Mouse (Mus musculus) cerebellum, adult 8-10 months (tissue): ENCODE measurements at regions not wholly inside any gene's neighbourhood (a gene's known extent, or its start where the extent isn't known, plus 50 kb on each side); places are given as distances from the start of the nearest gene placed in this dataset.
A peak's percentile ranks its signal among the peaks of the same experiment; 100 is the strongest.

Experiments
- DNase-seq: peaks from one replicate; pipeline ENCODE4 v3.0.0; 2022

GRCm38 (mm10) chr3:52158788-52159260, 53.9 kb upstream of the Maml3 start:
- DNase-seq: no peak

GRCm38 (mm10) chr3:52161688-52162087, 56.8 kb upstream of the Maml3 start:
- DNase-seq: no peak

- DNase-seq: no peak
These were observed 59.1 kb upstream of the Maml3 start for GRCm38 (mm10) chr3:52163990-52164389.

GRCm38 (mm10) chr3:52167420-52167819, 62.5 kb upstream of the Maml3 start:
- DNase-seq: no peak

- no peak for DNase-seq
These were observed 66.0 kb upstream of the Maml3 start for GRCm38 (mm10) chr3:52170847-52171246.

GRCm38 (mm10) chr3:52171303-52171702, 66.4 kb upstream of the Maml3 start:
- no peak for DNase-seq

GRCm38 (mm10) chr3:52173490-52173889, 68.6 kb upstream of the Maml3 start:
- DNase-seq: no peak

GRCm38 (mm10) chr3:52176108-52176507, 71.2 kb upstream of the Maml3 start:
- no peak for DNase-seq

- no peak for DNase-seq
These were observed 74.0 kb upstream of the Maml3 start for GRCm38 (mm10) chr3:52178851-52179250.

- DNase-seq: peak; percentile 30
These were observed 74.8 kb upstream of the Maml3 start for GRCm38 (mm10) chr3:52179686-52180085.

GRCm38 (mm10) chr3:52180306-52180705, 75.4 kb upstream of the Maml3 start:
- no peak for DNase-seq

GRCm38 (mm10) chr3:52180785-52181184, 75.9 kb upstream of the Maml3 start:
- DNase-seq: peak; percentile 82

GRCm38 (mm10) chr3:52181326-52182101, 76.6 kb upstream of the Maml3 start:
- no peak for DNase-seq

GRCm38 (mm10) chr3:52184241-52184640, 79.4 kb upstream of the Maml3 start:
- no peak for DNase-seq

- no peak for DNase-seq
These were observed 80.5 kb upstream of the Maml3 start for GRCm38 (mm10) chr3:52185351-52185750.

- DNase-seq: no peak
These were observed 80.7 kb upstream of the Foxo1 start for GRCm38 (mm10) chr3:52187401-52187801.

GRCm38 (mm10) chr3:52188303-52188702, 79.8 kb upstream of the Foxo1 start:
- DNase-seq: no peak

- no peak for DNase-seq
These were observed 79.1 kb upstream of the Foxo1 start for GRCm38 (mm10) chr3:52189016-52189415.

- no peak for DNase-seq
These were observed 78.1 kb upstream of the Foxo1 start for GRCm38 (mm10) chr3:52190021-52190420.

GRCm38 (mm10) chr3:52193026-52193425, 75.1 kb upstream of the Foxo1 start:
- DNase-seq: no peak

- DNase-seq: no peak
These were observed 73.9 kb upstream of the Foxo1 start for GRCm38 (mm10) chr3:52194216-52194615.

GRCm38 (mm10) chr3:52195486-52195885, 72.7 kb upstream of the Foxo1 start:
- no peak for DNase-seq

GRCm38 (mm10) chr3:52196047-52196935, 71.8 kb upstream of the Foxo1 start:
- DNase-seq: peak; percentile 85

- no peak for DNase-seq
These were observed 71.2 kb upstream of the Foxo1 start for GRCm38 (mm10) chr3:52196936-52197246.
